Mouse (Mus musculus) C2C12 (cell line): ENCODE data around the gene Syngr4.

Experiments
- CEBPB ChIP-seq: IDR thresholded peaks from one replicate; pipeline ENCODE4 v1.6.1; 2011; ENCODE audit warnings: low read depth, mild to moderate bottlenecking, control low read depth, moderate library complexity
- CTCF ChIP-seq: IDR thresholded peaks from one replicate; pipeline ENCODE4 v1.5.1; 2011; ENCODE audit not compliant: control insufficient read depth, insufficient read depth, insufficient read length
- MAX ChIP-seq: IDR thresholded peaks from one replicate; pipeline ENCODE4 v1.6.1; 2011; ENCODE audit warnings: mild to moderate bottlenecking, control low read depth
- MYOD1 ChIP-seq: IDR thresholded peaks from one replicate; pipeline ENCODE4 v1.6.1; 2011; ENCODE audit warnings: low read depth; ENCODE audit not compliant: control insufficient read depth, insufficient read length
- MYOG ChIP-seq: IDR thresholded peaks from one replicate; pipeline ENCODE4 v1.6.1; 2011; ENCODE audit not compliant: control insufficient read depth, insufficient read length; ENCODE audit errors: extremely low read depth
- USF1 ChIP-seq: IDR thresholded peaks from one replicate; pipeline ENCODE4 v1.6.1; 2011; ENCODE audit warnings: low read depth, mild to moderate bottlenecking, control low read depth, moderate library complexity

DNA sequence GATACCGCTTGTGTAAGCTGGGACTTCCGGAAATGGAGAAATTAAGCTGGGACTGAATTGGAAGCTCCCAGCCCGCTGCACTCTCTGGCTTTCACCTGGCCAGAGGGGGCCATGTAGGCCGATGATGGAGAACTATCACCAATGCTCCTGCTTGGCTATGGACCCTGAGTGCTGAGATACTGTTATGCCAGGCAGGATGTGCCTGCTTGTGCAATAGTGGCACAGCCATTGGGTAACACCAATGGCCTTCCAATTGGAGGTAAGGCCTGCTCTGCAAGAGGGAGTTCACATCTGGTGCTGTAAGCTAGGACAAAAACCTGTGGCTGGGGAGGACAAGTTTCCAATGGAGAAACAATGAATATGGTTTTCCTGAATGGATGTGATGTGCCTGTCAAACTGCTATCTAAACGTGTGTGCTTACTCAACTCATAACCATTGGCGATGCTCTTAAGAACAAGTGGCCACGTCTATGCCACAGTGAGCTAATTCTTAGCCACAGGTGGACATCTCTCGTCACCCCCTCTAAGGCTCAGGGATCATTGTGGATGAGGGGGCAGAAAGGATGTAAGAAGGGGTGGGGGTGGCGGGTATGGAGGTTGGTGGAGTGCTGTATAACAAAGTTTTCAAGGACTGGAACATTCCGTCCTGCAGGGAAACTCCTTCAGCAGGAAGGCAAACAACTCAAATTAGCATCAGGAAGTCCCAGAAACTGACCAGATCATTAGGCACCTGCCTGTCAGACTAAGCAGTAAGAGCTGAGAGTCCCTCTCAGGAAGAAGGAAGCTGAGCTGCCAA is 53.4 kb downstream of the Syngr4 start:
- no peak for TF ChIP-seq CTCF
- no peak for TF ChIP-seq USF1
- no peak for TF ChIP-seq MYOD1
- TF ChIP-seq MAX, result no peak
- TF ChIP-seq MYOG, result no peak
- TF ChIP-seq CEBPB, result no peak
